Mouse (Mus musculus): ENCODE measurements at regions not wholly inside any gene's neighbourhood (a gene's known extent, or its start where the extent isn't known, plus 50 kb on each side); places are given as distances from the start of the nearest gene placed in this dataset.

GRCm38 (mm10) chr5:74943737-74944403 lies 100.7 kb downstream of the Chic2 start:
- H3K27ac ChIP-seq (replicated peaks) = peak overlapping the region; percentile 53; the same call in 1 of the 2 replicates
- peaks cover 71% of the 10 kb centered on the region for H3K27me3 ChIP-seq
- peak overlapping the region; percentile 59 for H3K4me2 ChIP-seq
- no peaks in the 10 kb centered on the region for H3K36me3 ChIP-seq
- ATAC-seq (ENCODE audit: low read depth) = peak; percentile 91
- under 1% methylated on average over 23 of the region's 23 CpGs for WGBS
- no peaks in the 10 kb centered on the region for H3K9me3 ChIP-seq
- peak overlapping the region; percentile 66 for H3K9ac ChIP-seq
- H3K4me3 ChIP-seq = peak overlapping the region; percentile 32
- H3K4me1 ChIP-seq (replicated peaks) = peaks cover 15% of the 10 kb centered on the region

GRCm38 (mm10) chr5:74941426-74941825 lies 103.1 kb downstream of the Chic2 start:
- Histone ChIP-seq H3K4me1 (replicated peaks) (peaks cover 15% of the 10 kb centered on the region), H3K27ac (replicated peaks) (no peak overlapping the region), H3K4me2 (no peak overlapping the region), H3K36me3 (no peaks in the 10 kb centered on the region), H3K9ac (no peak overlapping the region), H3K27me3 (peaks cover 59% of the 10 kb centered on the region), H3K4me3 (no peak overlapping the region), H3K9me3 (no peaks in the 10 kb centered on the region)
- under 1% methylated on average over 13 of the region's 13 CpGs for WGBS
- no peak for ATAC-seq (ENCODE audit: low read depth)

GRCm38 (mm10) chr5:74937416-74937940 lies 107.1 kb downstream of the Chic2 start:
- Histone ChIP-seq H3K4me1 (replicated peaks) (peaks cover 7% of the 10 kb centered on the region), H3K4me2 (no peak overlapping the region), H3K36me3 (no peaks in the 10 kb centered on the region), H3K9me3 (no peaks in the 10 kb centered on the region), H3K27me3 (peaks cover 39% of the 10 kb centered on the region), H3K9ac (no peak overlapping the region), H3K4me3 (no peak overlapping the region), H3K27ac (replicated peaks) (no peak overlapping the region)
- ATAC-seq (ENCODE audit: low read depth) = no peak
- WGBS = 40% methylated on average over 7 of the region's 7 CpGs

- 80% methylated on average over 5 of the region's 5 CpGs for WGBS
Observed at GRCm38 (mm10) chr5:74936087-74936486, 108.5 kb downstream of the Chic2 start.

GRCm38 (mm10) chr5:74935676-74936075 lies 108.9 kb downstream of the Chic2 start:
- 81% methylated on average over 8 of the region's 8 CpGs for WGBS
- no peak for ATAC-seq (ENCODE audit: low read depth)

More at GRCm38 (mm10) chr5:74936087-74936486, 108.5 kb downstream of the Chic2 start:
- Histone ChIP-seq H3K27ac (replicated peaks) (no peak overlapping the region), H3K4me3 (no peak overlapping the region), H3K27me3 (peaks cover 27% of the 10 kb centered on the region), H3K4me2 (no peak overlapping the region), H3K36me3 (no peaks in the 10 kb centered on the region), H3K9me3 (no peaks in the 10 kb centered on the region), H3K9ac (no peak overlapping the region), H3K4me1 (replicated peaks) (no peaks in the 10 kb centered on the region)
- ATAC-seq (ENCODE audit: low read depth) = no peak

GRCm38 (mm10) chr5:74933276-74933675 lies 111.3 kb downstream of the Chic2 start:
- H3K4me3 ChIP-seq = no peak overlapping the region
- 91% methylated on average over 3 of the region's 3 CpGs for WGBS
- peaks cover 5% of the 10 kb centered on the region for H3K27me3 ChIP-seq
- H3K9me3 ChIP-seq = no peaks in the 10 kb centered on the region
- H3K4me2 ChIP-seq = no peak overlapping the region
- ATAC-seq (ENCODE audit: low read depth) = no peak
- no peak overlapping the region for H3K27ac ChIP-seq (replicated peaks)
- no peak overlapping the region for H3K9ac ChIP-seq
- no peaks in the 10 kb centered on the region for H3K4me1 ChIP-seq (replicated peaks)
- no peaks in the 10 kb centered on the region for H3K36me3 ChIP-seq

More at GRCm38 (mm10) chr5:74935676-74936075, 108.9 kb downstream of the Chic2 start:
- Histone ChIP-seq H3K4me1 (replicated peaks) (no peaks in the 10 kb centered on the region), H3K9ac (no peak overlapping the region), H3K36me3 (no peaks in the 10 kb centered on the region), H3K9me3 (no peaks in the 10 kb centered on the region), H3K4me2 (no peak overlapping the region), H3K27ac (replicated peaks) (no peak overlapping the region), H3K27me3 (peaks cover 23% of the 10 kb centered on the region), H3K4me3 (no peak overlapping the region)

- Histone ChIP-seq H3K36me3 (no peaks in the 10 kb centered on the region), H3K4me1 (replicated peaks) (no peaks in the 10 kb centered on the region), H3K9ac (no peak overlapping the region), H3K4me3 (no peak overlapping the region), H3K27ac (replicated peaks) (no peak overlapping the region), H3K9me3 (no peaks in the 10 kb centered on the region), H3K27me3 (peaks cover 5% of the 10 kb centered on the region; the same call in 1 of the 2 replicates), H3K4me2 (no peak overlapping the region)
- no peak for ATAC-seq (ENCODE audit: low read depth)
- 74% methylated on average over 13 of the region's 13 CpGs for WGBS
Observed at GRCm38 (mm10) chr5:74932206-74932605, 112.4 kb downstream of the Chic2 start.

GRCm38 (mm10) chr5:74931765-74932164 lies 112.8 kb downstream of the Chic2 start:
- no peak for ATAC-seq (ENCODE audit: low read depth)
- WGBS = 71% methylated on average over 12 of the region's 12 CpGs

GRCm38 (mm10) chr5:74927543-74927942 lies 117.0 kb downstream of the Chic2 start:
- H3K4me1 ChIP-seq (replicated peaks) = no peaks in the 10 kb centered on the region
- no peak overlapping the region for H3K27ac ChIP-seq (replicated peaks)
- no peak overlapping the region for H3K4me2 ChIP-seq
- WGBS = 80% methylated on average over 2 of the region's 2 CpGs
- no peaks in the 10 kb centered on the region for H3K9me3 ChIP-seq
- H3K36me3 ChIP-seq = no peaks in the 10 kb centered on the region
- H3K9ac ChIP-seq = no peak overlapping the region
- ATAC-seq (ENCODE audit: low read depth) = no peak
- H3K4me3 ChIP-seq = no peak overlapping the region
- no peaks in the 10 kb centered on the region; the same call in 1 of the 2 replicates for H3K27me3 ChIP-seq

More at GRCm38 (mm10) chr5:74931765-74932164, 112.8 kb downstream of the Chic2 start:
- Histone ChIP-seq H3K4me2 (no peak overlapping the region), H3K9ac (no peak overlapping the region), H3K9me3 (no peaks in the 10 kb centered on the region), H3K27me3 (peaks cover 5% of the 10 kb centered on the region; the same call in 1 of the 2 replicates), H3K4me1 (replicated peaks) (no peaks in the 10 kb centered on the region), H3K4me3 (no peak overlapping the region), H3K36me3 (no peaks in the 10 kb centered on the region), H3K27ac (replicated peaks) (no peak overlapping the region)

- H3K27me3 ChIP-seq = no peaks in the 10 kb centered on the region; the same call in 1 of the 2 replicates
- no peak overlapping the region for H3K4me2 ChIP-seq
- no peak for ATAC-seq (ENCODE audit: low read depth)
- H3K27ac ChIP-seq (replicated peaks) = no peak overlapping the region
- H3K4me3 ChIP-seq = no peak overlapping the region
- H3K9ac ChIP-seq = no peak overlapping the region
- no peaks in the 10 kb centered on the region for H3K9me3 ChIP-seq
- H3K36me3 ChIP-seq = no peaks in the 10 kb centered on the region
- H3K4me1 ChIP-seq (replicated peaks) = no peaks in the 10 kb centered on the region
- WGBS = 88% methylated on average over 10 of the region's 10 CpGs
Observed at GRCm38 (mm10) chr5:74925769-74926168, 118.8 kb downstream of the Chic2 start.

GRCm38 (mm10) chr5:74924031-74924533 lies 120.5 kb downstream of the Chic2 start:
- H3K4me1 ChIP-seq (replicated peaks) = no peaks in the 10 kb centered on the region
- H3K4me2 ChIP-seq = no peak overlapping the region
- H3K27me3 ChIP-seq = no peaks in the 10 kb centered on the region; the same call in 1 of the 2 replicates
- no peak overlapping the region for H3K9ac ChIP-seq
- ATAC-seq (ENCODE audit: low read depth) = no peak
- H3K4me3 ChIP-seq = no peak overlapping the region
- H3K36me3 ChIP-seq = no peaks in the 10 kb centered on the region
- no peaks in the 10 kb centered on the region for H3K9me3 ChIP-seq
- 86% methylated on average over 4 of the region's 4 CpGs for WGBS
- H3K27ac ChIP-seq (replicated peaks) = no peak overlapping the region

GRCm38 (mm10) chr5:74923337-74923736 lies 121.2 kb downstream of the Chic2 start:
- no peak for ATAC-seq (ENCODE audit: low read depth)
- Histone ChIP-seq H3K27ac (replicated peaks) (no peak overlapping the region), H3K4me2 (no peak overlapping the region), H3K9me3 (no peaks in the 10 kb centered on the region), H3K9ac (no peak overlapping the region), H3K4me1 (replicated peaks) (no peaks in the 10 kb centered on the region), H3K36me3 (no peaks in the 10 kb centered on the region), H3K27me3 (no peaks in the 10 kb centered on the region; the same call in 1 of the 2 replicates), H3K4me3 (no peak overlapping the region)
- WGBS = 85% methylated on average over 2 of the region's 2 CpGs
